Mouse (Mus musculus): ENCODE measurements at regions not wholly inside any gene's neighbourhood (a gene's known extent, or its start where the extent isn't known, plus 50 kb on each side); places are given as distances from the start of the nearest gene placed in this dataset.

DNA sequence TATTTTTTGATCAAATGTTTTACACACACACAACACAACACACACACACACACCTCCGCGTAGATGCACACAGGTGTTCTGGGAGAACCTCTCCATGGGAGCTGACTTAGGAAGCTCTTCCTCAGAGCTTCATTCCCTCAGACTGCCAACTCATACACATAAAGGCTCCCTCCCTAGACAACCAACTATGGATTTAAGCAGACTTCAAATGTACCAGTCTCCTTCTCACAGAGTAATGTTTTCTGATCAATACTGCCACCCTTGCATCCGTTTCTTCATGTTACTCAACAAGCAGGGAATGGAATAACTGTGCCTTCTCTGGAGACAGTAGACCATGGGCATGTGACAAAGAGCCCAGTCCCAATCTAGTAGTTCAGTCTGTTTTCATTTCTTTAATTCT, 219.0 kb downstream of the Mef2c start:
- peaks cover 95% of the 10 kb centered on the region for H3K27me3 ChIP-seq (ENCODE audit: control insufficient read depth, insufficient read depth, low read length)
- WGBS, result 6% methylated on average over 3 of the region's 3 CpGs
- no peak for ATAC-seq (replicated peaks; ENCODE audit: extremely low read depth, insufficient read depth, low FRiP score)
- no peak overlapping the region for H3K27ac ChIP-seq (ENCODE audit: low read length)
- no peak overlapping the region for H3K9ac ChIP-seq (ENCODE audit: low read length)
- peaks cover 5% of the 10 kb centered on the region; the same call in 1 of the 2 replicates for H3K4me1 ChIP-seq (ENCODE audit: control insufficient read depth, insufficient read depth, low read length)
- H3K4me3 ChIP-seq (ENCODE audit: low read length), result no peak overlapping the region
- no peaks in the 10 kb centered on the region for H3K36me3 ChIP-seq (ENCODE audit: control insufficient read depth, insufficient read depth)
- no peak overlapping the region for H3K4me2 ChIP-seq (ENCODE audit: low read depth, low read length)
- H3K9me3 ChIP-seq (replicated peaks; ENCODE audit: control insufficient read depth, low read length), result peaks cover 5% of the 10 kb centered on the region; the same call in 1 of the 2 replicates

GRCm38 (mm10) chr13:83723396-83723795, 219.6 kb downstream of the Mef2c start:
- ATAC-seq (replicated peaks; ENCODE audit: extremely low read depth, insufficient read depth, low FRiP score), result no peak
- 18% methylated on average over 2 of the region's 2 CpGs for WGBS

GRCm38 (mm10) chr13:83724196-83724595, 220.4 kb downstream of the Mef2c start:
- Histone ChIP-seq H3K4me3 (ENCODE audit: low read length) (no peak overlapping the region), H3K9ac (ENCODE audit: low read length) (no peak overlapping the region), H3K4me2 (ENCODE audit: low read depth, low read length) (no peak overlapping the region), H3K9me3 (replicated peaks; ENCODE audit: control insufficient read depth, low read length) (peaks cover 5% of the 10 kb centered on the region; the same call in 1 of the 2 replicates), H3K36me3 (ENCODE audit: control insufficient read depth, insufficient read depth) (no peaks in the 10 kb centered on the region), H3K27ac (ENCODE audit: low read length) (no peak overlapping the region), H3K4me1 (ENCODE audit: control insufficient read depth, insufficient read depth, low read length) (peaks cover 5% of the 10 kb centered on the region; the same call in 1 of the 2 replicates), H3K27me3 (ENCODE audit: control insufficient read depth, insufficient read depth, low read length) (peaks cover 90% of the 10 kb centered on the region)
- ATAC-seq (replicated peaks; ENCODE audit: extremely low read depth, insufficient read depth, low FRiP score), result no peak
- WGBS, result 22% methylated on average over 3 of the region's 3 CpGs

More at GRCm38 (mm10) chr13:83723396-83723795, 219.6 kb downstream of the Mef2c start:
- Histone ChIP-seq H3K27me3 (ENCODE audit: control insufficient read depth, insufficient read depth, low read length) (peaks cover 95% of the 10 kb centered on the region), H3K9me3 (replicated peaks; ENCODE audit: control insufficient read depth, low read length) (peaks cover 5% of the 10 kb centered on the region; the same call in 1 of the 2 replicates), H3K4me2 (ENCODE audit: low read depth, low read length) (no peak overlapping the region), H3K9ac (ENCODE audit: low read length) (no peak overlapping the region), H3K4me1 (ENCODE audit: control insufficient read depth, insufficient read depth, low read length) (peaks cover 5% of the 10 kb centered on the region; the same call in 1 of the 2 replicates), H3K36me3 (ENCODE audit: control insufficient read depth, insufficient read depth) (no peaks in the 10 kb centered on the region), H3K4me3 (ENCODE audit: low read length) (no peak overlapping the region), H3K27ac (ENCODE audit: low read length) (no peak overlapping the region)

- peaks cover 5% of the 10 kb centered on the region; the same call in 1 of the 2 replicates for H3K9me3 ChIP-seq (replicated peaks; ENCODE audit: control insufficient read depth, low read length)
- H3K36me3 ChIP-seq (ENCODE audit: control insufficient read depth, insufficient read depth), result no peaks in the 10 kb centered on the region
- peaks cover 82% of the 10 kb centered on the region for H3K27me3 ChIP-seq (ENCODE audit: control insufficient read depth, insufficient read depth, low read length)
- H3K4me1 ChIP-seq (ENCODE audit: control insufficient read depth, insufficient read depth, low read length), result peaks cover 9% of the 10 kb centered on the region; the same call in 1 of the 2 replicates
- H3K4me2 ChIP-seq (ENCODE audit: low read depth, low read length), result no peak overlapping the region
- H3K4me3 ChIP-seq (ENCODE audit: low read length), result no peak overlapping the region
- ATAC-seq (replicated peaks; ENCODE audit: extremely low read depth, insufficient read depth, low FRiP score), result no peak
- H3K9ac ChIP-seq (ENCODE audit: low read length), result no peak overlapping the region
- WGBS, result 1% methylated on average over 11 of the region's 11 CpGs
- no peak overlapping the region for H3K27ac ChIP-seq (ENCODE audit: low read length)
These were observed 221.2 kb downstream of the Mef2c start for GRCm38 (mm10) chr13:83724995-83725394.

DNA sequence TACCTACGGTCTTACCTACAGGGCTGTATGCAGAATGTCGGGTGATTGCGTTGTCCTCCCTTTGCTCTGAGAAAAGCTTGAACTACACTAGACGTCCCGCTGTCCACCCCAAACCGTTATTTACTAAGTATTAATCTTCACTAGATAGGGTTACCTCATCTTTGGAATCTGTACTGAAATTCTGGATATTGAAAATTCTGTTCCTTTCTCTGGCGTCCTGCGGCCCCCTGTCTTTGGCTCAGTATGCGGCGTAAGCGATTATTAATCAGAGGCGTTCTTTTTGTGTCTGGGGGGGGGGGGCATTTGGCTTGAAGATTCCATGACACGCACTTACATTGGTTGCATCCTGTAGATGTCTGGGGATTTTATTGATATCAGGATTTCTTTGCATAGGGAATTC, 222.0 kb downstream of the Mef2c start:
- Histone ChIP-seq H3K27me3 (ENCODE audit: control insufficient read depth, insufficient read depth, low read length) (peaks cover 78% of the 10 kb centered on the region), H3K36me3 (ENCODE audit: control insufficient read depth, insufficient read depth) (no peaks in the 10 kb centered on the region), H3K4me3 (ENCODE audit: low read length) (no peak overlapping the region), H3K9ac (ENCODE audit: low read length) (no peak overlapping the region), H3K4me1 (ENCODE audit: control insufficient read depth, insufficient read depth, low read length) (peaks cover 9% of the 10 kb centered on the region; the same call in 1 of the 2 replicates), H3K27ac (ENCODE audit: low read length) (no peak overlapping the region), H3K9me3 (replicated peaks; ENCODE audit: control insufficient read depth, low read length) (peaks cover 5% of the 10 kb centered on the region; the same call in 1 of the 2 replicates), H3K4me2 (ENCODE audit: low read depth, low read length) (no peak overlapping the region)
- WGBS, result 3% methylated on average over 13 of the region's 13 CpGs
- ATAC-seq (replicated peaks; ENCODE audit: extremely low read depth, insufficient read depth, low FRiP score), result no peak

DNA sequence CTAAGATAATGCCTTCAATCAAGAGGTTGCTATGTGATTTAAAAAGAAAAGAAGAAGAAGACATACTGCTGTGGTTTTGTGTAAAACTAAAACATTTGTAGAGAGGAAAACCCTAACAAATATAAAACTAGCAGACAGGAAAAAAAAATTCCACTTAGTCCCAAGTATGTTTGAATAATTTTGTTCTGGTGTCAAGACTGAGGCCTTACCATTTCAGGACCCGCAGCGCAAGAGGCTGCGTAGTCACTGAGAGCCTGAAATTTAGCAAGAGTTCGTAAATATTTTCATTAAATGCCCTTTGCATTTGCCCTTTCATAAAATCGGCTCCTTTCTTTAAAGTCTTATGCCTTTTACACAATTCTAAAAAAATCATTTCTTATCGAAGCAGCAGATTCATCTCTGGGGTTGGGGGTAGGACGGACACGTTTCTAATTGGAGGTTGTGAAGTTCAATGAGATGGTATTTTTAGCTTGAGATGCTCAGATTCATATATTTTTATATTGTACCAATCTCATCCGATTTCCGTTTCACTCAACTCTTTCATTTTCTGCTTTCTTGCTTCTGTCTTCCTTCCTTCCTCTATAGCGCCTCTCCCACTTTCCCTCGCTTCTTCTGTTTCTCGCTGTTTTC, 222.6 kb downstream of the Mef2c start:
- H3K4me3 ChIP-seq (ENCODE audit: low read length), result no peak overlapping the region
- ATAC-seq (replicated peaks; ENCODE audit: extremely low read depth, insufficient read depth, low FRiP score), result no peak
- H3K9ac ChIP-seq (ENCODE audit: low read length), result no peak overlapping the region
- peak overlapping the region; percentile 23; the same call in 1 of the 2 replicates for H3K4me2 ChIP-seq (ENCODE audit: low read depth, low read length)
- H3K27me3 ChIP-seq (ENCODE audit: control insufficient read depth, insufficient read depth, low read length), result peaks cover 77% of the 10 kb centered on the region
- 5% methylated on average over 13 of the region's 13 CpGs for WGBS
- H3K9me3 ChIP-seq (replicated peaks; ENCODE audit: control insufficient read depth, low read length), result peaks cover 5% of the 10 kb centered on the region; the same call in 1 of the 2 replicates
- H3K36me3 ChIP-seq (ENCODE audit: control insufficient read depth, insufficient read depth), result no peaks in the 10 kb centered on the region
- peaks cover 11% of the 10 kb centered on the region for H3K4me1 ChIP-seq (ENCODE audit: control insufficient read depth, insufficient read depth, low read length)
- H3K27ac ChIP-seq (ENCODE audit: low read length), result no peak overlapping the region

DNA sequence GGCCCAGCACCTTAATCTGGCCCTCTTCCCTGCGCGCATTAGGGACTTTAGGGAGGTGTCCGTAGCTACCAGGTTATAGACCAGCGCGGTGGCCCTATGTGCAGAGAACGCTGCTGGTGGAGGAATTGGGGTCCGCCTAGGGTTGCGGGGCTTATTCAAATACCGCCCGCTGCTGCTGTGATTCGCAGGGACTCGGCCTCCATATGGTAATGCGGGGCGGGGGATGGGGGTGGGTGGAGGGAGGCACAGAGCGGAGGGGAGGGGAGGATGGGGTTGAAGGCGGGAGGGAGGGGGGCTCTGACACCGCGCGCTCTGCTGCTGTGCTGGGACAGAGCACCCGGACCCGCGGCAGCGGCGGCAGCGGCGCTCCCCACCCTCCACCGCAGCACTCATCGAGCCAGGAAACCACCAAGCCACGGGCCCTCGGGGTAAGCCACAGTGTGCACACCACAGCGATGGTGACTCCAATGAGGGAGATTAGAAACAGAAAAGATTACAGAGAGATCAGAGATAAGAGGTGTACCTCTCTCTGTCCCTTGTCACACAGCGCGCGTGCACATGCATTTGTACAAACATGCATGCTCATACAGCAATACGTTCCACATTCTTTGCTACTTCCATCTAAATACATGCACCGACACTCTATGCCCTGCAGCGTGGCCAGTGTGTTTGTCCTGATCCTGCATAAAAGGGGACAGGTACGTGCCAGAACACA, 223.4 kb downstream of the Mef2c start:
- Histone ChIP-seq H3K36me3 (ENCODE audit: control insufficient read depth, insufficient read depth) (no peaks in the 10 kb centered on the region), H3K4me2 (ENCODE audit: low read depth, low read length) (peak overlapping the region; percentile 23; the same call in 1 of the 2 replicates), H3K9ac (ENCODE audit: low read length) (no peak overlapping the region), H3K4me1 (ENCODE audit: control insufficient read depth, insufficient read depth, low read length) (peaks cover 12% of the 10 kb centered on the region), H3K9me3 (replicated peaks; ENCODE audit: control insufficient read depth, low read length) (0 out of 2 replicates have a peak, but pooled peaks cover 5% of the 10 kb centered on the region), H3K4me3 (ENCODE audit: low read length) (peak overlapping the region; percentile 10; the same call in 1 of the 2 replicates), H3K27ac (ENCODE audit: low read length) (no peak overlapping the region), H3K27me3 (ENCODE audit: control insufficient read depth, insufficient read depth, low read length) (peaks cover 74% of the 10 kb centered on the region)
- 2% methylated on average over 37 of the region's 38 CpGs for WGBS
- ATAC-seq (replicated peaks; ENCODE audit: extremely low read depth, insufficient read depth, low FRiP score), result no peak

GRCm38 (mm10) chr13:83727766-83728395, 224.0 kb downstream of the Mef2c start:
- Histone ChIP-seq H3K27me3 (ENCODE audit: control insufficient read depth, insufficient read depth, low read length) (peaks cover 73% of the 10 kb centered on the region), H3K4me2 (ENCODE audit: low read depth, low read length) (no peak overlapping the region), H3K9ac (ENCODE audit: low read length) (no peak overlapping the region), H3K9me3 (replicated peaks; ENCODE audit: control insufficient read depth, low read length) (0 out of 2 replicates have a peak, but pooled peaks cover 5% of the 10 kb centered on the region), H3K27ac (ENCODE audit: low read length) (no peak overlapping the region), H3K4me3 (ENCODE audit: low read length) (no peak overlapping the region), H3K4me1 (ENCODE audit: control insufficient read depth, insufficient read depth, low read length) (peaks cover 12% of the 10 kb centered on the region), H3K36me3 (ENCODE audit: control insufficient read depth, insufficient read depth) (no peaks in the 10 kb centered on the region)
- no peak for ATAC-seq (replicated peaks; ENCODE audit: extremely low read depth, insufficient read depth, low FRiP score)
- WGBS, result 13% methylated on average over 9 of the region's 9 CpGs

Measured in heart, embryonic 16.5 days (tissue).